Mouse (Mus musculus) heart, postnatal 14 days (tissue): Measurements from ENCODE around the gene Necap1. TPM values are rescaled to one million over a fixed set of nuclear protein-coding genes. Genes with fewer than 3 reads are reported as not detected.

Experiments
- DNase-seq, 2 experiments: peaks; one replicate each; pipeline ENCODE4 v3.0.0; 2021 to 2022
- intact Hi-C: fragments of 180-260 bp; cut with DNase I; formaldehyde crosslinking; loops from one replicate; pipeline ENCODE4 v1.15.1; 2025
- long read RNA-seq, 2 experiments: library from polyadenylated mRNA; stranded (forward); transcript quantifications; one replicate each; pipeline ENCODE4 v2.0.0; 2021
- total RNA-seq, 2 experiments: library from RNA; stranded (reverse); gene quantifications; 2 replicates each; pipeline ENCODE4 v1.2.3; 2021

Necap1 gene
- 10 to 100 TPM; 23.8 to 25.5 TPM for total RNA-seq
- long read RNA-seq, experiment 1, transcript Necap1-201 (8 exons, 2,476 nt): major isoform, 31 of 37 reads
- long read RNA-seq, experiment 1, partial matches to known transcripts: 0 of 37 reads
- long read RNA-seq, experiment 1, other reads (novel, unspliced or antisense): 6 of 37 reads
- long read RNA-seq, experiment 2, transcript Necap1-201 (8 exons, 2,476 nt): major isoform, 50 of 62 reads
- long read RNA-seq, experiment 2, partial matches to known transcripts: 7 of 62 reads
- long read RNA-seq, experiment 2, other reads (novel, unspliced or antisense): 5 of 62 reads

DNA sequence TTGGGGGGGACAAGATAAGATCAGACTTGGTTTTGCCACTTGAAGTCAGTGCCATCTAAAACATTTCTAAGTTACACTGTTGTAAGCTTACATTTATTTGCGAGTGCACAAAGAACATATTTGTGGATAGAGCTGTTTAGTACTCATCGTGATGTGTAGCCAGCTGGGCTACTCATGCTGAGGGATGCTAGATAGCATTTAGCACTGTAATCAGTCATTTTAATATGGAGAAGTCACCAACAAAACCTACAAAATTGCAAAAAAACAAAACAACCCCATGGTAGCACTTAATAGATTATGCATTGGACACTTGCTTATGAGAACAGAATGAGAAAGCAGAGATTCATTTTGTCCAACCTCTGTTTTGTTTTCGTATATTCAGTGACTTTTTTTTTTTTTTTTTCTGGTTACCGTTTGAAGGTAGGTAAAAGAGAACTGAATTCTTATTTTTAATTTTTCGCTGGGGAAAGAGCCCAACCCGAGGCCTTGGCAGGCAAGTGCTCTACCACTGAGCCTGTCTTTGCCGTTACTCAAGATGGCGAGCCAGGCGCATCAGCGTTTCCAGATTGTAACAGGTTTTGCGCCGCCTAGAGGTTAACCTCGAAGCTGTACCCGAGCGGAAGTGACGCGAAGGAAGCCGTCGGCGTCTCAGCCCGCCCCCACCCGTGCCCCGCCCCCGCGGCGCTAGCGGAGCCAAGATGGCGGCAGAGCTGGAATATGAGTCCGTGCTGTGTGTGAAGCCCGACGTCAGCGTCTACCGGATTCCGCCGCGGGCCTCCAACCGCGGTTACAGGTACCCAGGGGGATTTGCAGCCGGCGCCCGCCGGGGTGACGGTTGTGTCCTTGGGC lies at the start of gene Necap1:
Gene Necap1, plus strand, starts transcription at position 604 of the 849 bp plus-strand sequence.
- peak; percentile 97 to 99 for DNase-seq
- intact Hi-C loops: loop anchor here (2.0 to 10.0 kb wide), 5 partner anchors 47 to 209 kb away; partner anchors contain the start of gene Slc2a3

DNA sequence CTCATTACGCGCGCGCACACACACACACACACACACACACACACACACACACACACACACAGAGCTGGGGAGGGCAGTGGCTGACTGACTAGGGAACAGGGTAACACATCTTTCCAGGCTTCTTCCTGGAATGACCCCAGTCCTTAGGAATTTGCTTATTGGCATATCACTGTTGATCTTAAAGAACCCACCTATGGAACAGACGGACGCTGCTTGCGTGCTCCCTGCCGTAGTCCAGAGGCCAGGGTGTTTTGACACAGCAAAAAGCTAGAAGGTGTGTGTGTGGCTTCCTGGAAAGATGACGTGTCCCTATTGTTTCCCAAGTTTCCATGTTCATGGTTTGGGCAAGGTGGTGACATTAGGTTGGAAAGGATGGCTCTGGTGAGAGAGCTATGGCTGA lies 49.1 kb upstream of the Necap1 start:
- peak in 1 of 2 experiments; percentile 13 for DNase-seq
- intact Hi-C loops: loop anchor here (5.0 to 10.0 kb wide), 2 partner anchors 47 to 1590 kb away; partner anchors contain the start of genes Necap1 and Pex5

GRCm38 (mm10) chr6:122825923-122826742 lies 48.1 kb upstream of the Necap1 start:
- peak; percentile 67 to 71 for DNase-seq
- intact Hi-C loops: loop anchor here (5.0 to 10.0 kb wide), 2 partner anchors 46 to 1589 kb away; partner anchors contain the start of genes Necap1 and Pex5

- DNase-seq: peak in 1 of 2 experiments; percentile 46
- intact Hi-C loops: loop anchor here (5.0 to 10.0 kb wide), 2 partner anchors 44 to 1587 kb away; partner anchors contain the start of genes Necap1 and Pex5
Measured at GRCm38 (mm10) chr6:122828086-122828485, 46.2 kb upstream of the Necap1 start.

GRCm38 (mm10) chr6:122832880-122833279 lies 41.4 kb upstream of the Necap1 start:
- intact Hi-C loops: no loop called here
- DNase-seq: no peak

- DNase-seq: peak in 1 of 2 experiments; percentile 63
- intact Hi-C loops: no loop called here
Measured at GRCm38 (mm10) chr6:122834365-122834764, 39.9 kb upstream of the Necap1 start.

- intact Hi-C loops: no loop called here
- DNase-seq: no peak
Measured at GRCm38 (mm10) chr6:122836974-122837373, 37.3 kb upstream of the Necap1 start.

DNA sequence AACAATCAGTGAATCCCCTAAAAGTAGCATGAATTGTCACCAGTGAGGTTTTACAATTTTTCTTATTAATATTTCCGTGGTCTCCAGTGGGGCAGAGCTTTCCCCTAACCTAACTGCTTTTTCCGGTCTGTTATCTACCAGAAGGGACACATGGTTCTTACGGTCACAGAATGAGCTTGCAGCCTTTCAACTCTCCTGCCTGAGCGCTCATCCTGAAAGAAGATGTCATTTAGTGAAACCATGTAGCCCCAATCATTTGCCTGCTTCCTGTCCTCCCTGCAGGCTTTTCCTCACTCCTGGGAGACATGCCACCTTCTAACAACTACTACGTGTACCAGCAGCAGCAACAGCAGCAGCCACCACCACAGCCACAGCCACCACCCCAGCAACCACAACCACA lies 36.7 kb upstream of the Necap1 start:
- DNase-seq: no peak
- intact Hi-C loops: no loop called here

- intact Hi-C loops: no loop called here
- no peak for DNase-seq
Measured at GRCm38 (mm10) chr6:122843759-122844158, 30.5 kb upstream of the Necap1 start.

GRCm38 (mm10) chr6:122852696-122853095 lies 21.6 kb upstream of the Necap1 start:
- DNase-seq: no peak
- intact Hi-C loops: no loop called here

GRCm38 (mm10) chr6:122854552-122854951 lies 19.7 kb upstream of the Necap1 start:
- intact Hi-C loops: no loop called here
- no peak for DNase-seq

DNA sequence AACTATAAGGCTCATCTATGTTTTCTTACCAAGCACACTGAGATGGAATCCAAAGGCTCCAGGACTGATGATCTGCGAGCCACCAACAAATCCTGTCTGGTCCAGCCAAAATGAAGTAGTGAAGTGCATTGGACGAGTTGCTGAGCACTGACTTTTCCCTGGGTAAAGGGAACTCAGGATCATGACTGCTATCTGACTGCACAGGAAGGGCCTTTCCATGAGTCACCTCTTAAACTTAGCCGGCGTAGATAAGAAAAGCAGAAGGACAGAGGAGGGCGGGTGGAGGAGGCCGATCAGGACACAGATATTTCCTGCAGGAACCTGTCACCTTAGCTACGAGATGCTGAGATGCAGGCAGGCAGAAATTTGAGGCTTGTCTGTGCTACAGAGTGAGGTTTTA lies 18.3 kb upstream of the Necap1 start, which contains the start of gene C3ar1:
Gene C3ar1, minus strand, starts transcription at position 207 of the 400 bp plus-strand sequence.
- intact Hi-C loops: no loop called here
- no peak for DNase-seq

GRCm38 (mm10) chr6:122862434-122862833 lies 11.8 kb upstream of the Necap1 start:
- intact Hi-C loops: no loop called here
- no peak for DNase-seq

DNA sequence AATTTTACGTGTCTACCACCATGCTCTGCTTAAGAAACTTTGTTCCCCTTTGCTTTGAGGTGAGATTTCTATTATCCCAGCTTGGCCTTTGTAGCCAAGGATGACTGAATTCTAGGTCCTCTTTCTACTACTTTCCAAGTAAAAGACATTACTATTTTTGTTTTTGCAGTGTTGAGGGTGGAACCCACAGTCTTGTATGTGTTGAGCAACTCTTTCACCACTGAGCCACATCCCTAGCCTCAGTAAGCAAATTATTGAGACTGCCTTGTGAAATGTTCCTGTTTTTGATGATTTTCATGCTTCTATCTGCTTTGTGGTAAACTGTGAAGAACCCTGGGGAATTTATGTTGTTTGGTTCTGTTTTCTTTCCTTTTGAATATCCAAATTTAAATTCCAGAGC lies 11.4 kb upstream of the Necap1 start:
- DNase-seq: no peak
- intact Hi-C loops: no loop called here

DNA sequence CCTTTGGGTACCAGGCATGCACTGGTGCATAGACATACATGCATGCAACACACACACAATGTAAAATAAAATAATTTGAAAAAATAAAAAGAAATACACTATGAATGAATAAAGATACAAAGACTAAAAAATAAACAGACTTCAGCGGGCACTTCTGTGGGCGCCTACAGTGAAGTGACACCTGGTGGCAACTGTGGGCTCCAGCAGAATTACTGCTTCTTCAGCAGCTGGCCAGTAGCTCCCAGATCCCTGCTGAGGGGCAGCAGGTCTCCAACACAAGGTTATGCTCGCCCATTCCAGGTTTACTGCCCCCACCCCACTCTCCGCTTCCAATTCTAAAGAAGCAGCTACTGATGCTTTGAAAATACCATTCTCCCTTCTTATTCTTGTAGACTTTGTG lies 6.4 kb upstream of the Necap1 start:
- peak in 1 of 2 experiments; percentile 18 for DNase-seq
- intact Hi-C loops: no loop called here

DNA sequence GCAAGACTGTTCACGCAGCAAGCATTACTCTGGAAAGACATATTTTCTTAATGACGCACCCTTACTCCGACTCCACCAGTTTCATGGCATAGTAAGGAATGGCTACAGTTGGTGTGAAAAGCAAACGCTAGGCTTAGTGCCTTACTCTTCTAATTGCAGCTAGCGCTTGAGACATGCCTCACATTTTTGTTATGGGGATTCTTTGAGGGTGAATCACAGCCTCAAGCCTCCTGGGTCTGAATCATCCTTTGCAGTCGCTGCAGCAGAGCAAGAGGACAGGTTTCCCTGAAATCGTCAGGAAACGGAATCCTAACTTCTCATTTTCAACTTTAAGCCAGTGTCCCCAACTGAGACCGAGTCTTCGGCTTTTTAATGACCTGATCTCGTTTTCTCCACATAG lies 4.4 kb upstream of the Necap1 start:
- intact Hi-C loops: loop anchor here (5.0 to 10.0 kb wide), 4 partner anchors 43 to 205 kb away; partner anchors contain the start of gene Slc2a3
- no peak for DNase-seq

DNA sequence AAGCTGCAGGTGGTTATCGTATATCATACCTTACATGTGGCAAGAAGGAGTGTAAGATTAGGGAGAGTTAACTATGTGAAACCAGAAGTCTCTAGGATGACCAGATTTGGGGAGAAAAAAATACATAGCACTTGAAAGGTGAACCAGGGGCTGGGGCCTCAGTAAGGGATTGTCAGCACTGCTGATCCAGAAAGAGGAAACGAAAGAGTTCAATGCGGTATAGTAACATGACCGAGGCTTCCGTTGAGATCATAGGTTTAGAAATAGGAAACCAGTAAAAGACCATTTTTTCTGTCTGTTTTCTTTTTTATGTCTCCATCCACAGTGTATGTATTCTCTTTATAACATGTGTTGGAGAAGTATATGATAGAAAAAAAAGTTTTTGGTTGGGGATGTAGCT lies 1.5 kb upstream of the Necap1 start:
- intact Hi-C loops: loop anchor here (5.0 to 10.0 kb wide), 4 partner anchors 45 to 208 kb away; partner anchors contain the start of gene Slc2a3
- DNase-seq: no peak

DNA sequence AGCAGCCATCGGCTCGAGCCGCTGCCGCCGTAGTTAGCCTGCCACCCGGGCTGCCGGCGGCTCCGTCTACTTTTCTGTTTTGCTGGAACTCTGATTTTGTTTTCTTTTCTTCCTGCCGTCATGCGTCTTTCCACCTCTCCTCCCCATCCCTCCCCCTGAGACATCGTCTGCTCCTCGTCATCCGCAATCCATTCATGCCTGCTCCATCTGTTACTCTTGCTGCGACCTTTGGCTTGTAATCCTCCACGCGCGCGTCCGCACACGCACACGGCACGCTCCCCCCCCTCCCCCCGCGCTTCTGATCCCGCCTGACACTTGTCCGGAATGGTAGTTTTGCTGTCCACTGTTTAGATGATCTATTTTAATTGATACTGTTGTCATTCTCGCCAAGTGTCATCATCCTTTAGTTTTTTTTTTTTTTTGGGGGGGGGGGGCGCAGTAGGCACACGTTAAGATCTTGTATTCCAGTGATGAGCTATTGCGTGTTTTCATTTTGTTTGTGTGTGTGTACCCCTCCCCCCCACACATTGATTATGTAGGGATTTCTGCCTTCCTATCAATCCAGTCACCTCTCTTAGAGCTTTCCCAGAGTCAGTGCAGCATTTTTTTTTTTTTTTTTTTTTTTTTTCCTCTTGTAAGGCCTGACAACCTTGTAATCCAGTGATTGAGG lies 581 bp downstream of the Necap1 start:
- no peak for DNase-seq
- intact Hi-C loops: loop anchor here (2.0 to 10.0 kb wide), 5 partner anchors 48 to 210 kb away; partner anchors contain the start of gene Slc2a3

- DNase-seq: no peak
- intact Hi-C loops: loop anchor here (10.0 kb wide), 1 partner anchor 214 kb away; no protein-coding TSS in a partner anchor
Measured at GRCm38 (mm10) chr6:122879141-122879735, 5.0 kb downstream of the Necap1 start.
